Mouse (Mus musculus): ENCODE results near the gene Cnot1. TPM values are rescaled to one million over a fixed set of nuclear protein-coding genes. Genes with fewer than 3 reads are reported as not detected.

Gene Cnot1
- polyA plus RNA-seq, 1 experiment = 63.2 TPM

- TF ChIP-seq CTCF (IDR thresholded peaks at IDR 0.05; ENCODE audit: extremely low read depth, insufficient read length, insufficient replicate concordance, low read depth, low read length) (no peak), POLR2A (IDR thresholded peaks at IDR 0.05; ENCODE audit: low read depth, low read length) (no peak)
- peaks cover 2% of the 10 kb centered on the region; the same call in 1 of the 2 replicates for H3K4me1 ChIP-seq (ENCODE audit: control insufficient read depth, insufficient read depth, insufficient read length, low read length)
- no peaks in the 10 kb centered on the region for H3K27me3 ChIP-seq (ENCODE audit: control insufficient read depth, insufficient read depth, low read length)
- H3K4me3 ChIP-seq (ENCODE audit: low read depth, low read length) = no peak overlapping the region
- 86% methylated on average over 3 of the region's 4 CpGs for WGBS
- peaks cover 45% of the 10 kb centered on the region for H3K36me3 ChIP-seq (ENCODE audit: control insufficient read depth, insufficient read depth, low read length)
- H3K27ac ChIP-seq (ENCODE audit: insufficient read depth, low read depth, low read length) = no peak overlapping the region
Measured at GRCm38 (mm10) chr8:95785591-95785990, 21.7 kb downstream of the Cnot1 start.

GRCm38 (mm10) chr8:95782628-95783027 is 24.6 kb downstream of the Cnot1 start:
- Histone ChIP-seq H3K4me3 (ENCODE audit: low read depth, low read length) (no peak overlapping the region), H3K4me1 (ENCODE audit: control insufficient read depth, insufficient read depth, insufficient read length, low read length) (peaks cover 2% of the 10 kb centered on the region; the same call in 1 of the 2 replicates), H3K36me3 (ENCODE audit: control insufficient read depth, insufficient read depth, low read length) (peaks cover 43% of the 10 kb centered on the region), H3K27ac (ENCODE audit: insufficient read depth, low read depth, low read length) (no peak overlapping the region), H3K27me3 (ENCODE audit: control insufficient read depth, insufficient read depth, low read length) (no peaks in the 10 kb centered on the region)
- TF ChIP-seq POLR2A (IDR thresholded peaks at IDR 0.05; ENCODE audit: low read depth, low read length) (no peak), CTCF (IDR thresholded peaks at IDR 0.05; ENCODE audit: extremely low read depth, insufficient read length, insufficient replicate concordance, low read depth, low read length) (no peak)

GRCm38 (mm10) chr8:95781775-95782174 is 25.5 kb downstream of the Cnot1 start:
- Histone ChIP-seq H3K4me1 (ENCODE audit: control insufficient read depth, insufficient read depth, insufficient read length, low read length) (peaks cover 2% of the 10 kb centered on the region; the same call in 1 of the 2 replicates), H3K36me3 (ENCODE audit: control insufficient read depth, insufficient read depth, low read length) (peaks cover 41% of the 10 kb centered on the region), H3K27ac (ENCODE audit: insufficient read depth, low read depth, low read length) (no peak overlapping the region), H3K4me3 (ENCODE audit: low read depth, low read length) (no peak overlapping the region), H3K27me3 (ENCODE audit: control insufficient read depth, insufficient read depth, low read length) (no peaks in the 10 kb centered on the region)
- 100% methylated on average over 2 of the region's 2 CpGs for WGBS
- TF ChIP-seq CTCF (IDR thresholded peaks at IDR 0.05; ENCODE audit: extremely low read depth, insufficient read length, insufficient replicate concordance, low read depth, low read length) (no peak), POLR2A (IDR thresholded peaks at IDR 0.05; ENCODE audit: low read depth, low read length) (no peak)

DNA sequence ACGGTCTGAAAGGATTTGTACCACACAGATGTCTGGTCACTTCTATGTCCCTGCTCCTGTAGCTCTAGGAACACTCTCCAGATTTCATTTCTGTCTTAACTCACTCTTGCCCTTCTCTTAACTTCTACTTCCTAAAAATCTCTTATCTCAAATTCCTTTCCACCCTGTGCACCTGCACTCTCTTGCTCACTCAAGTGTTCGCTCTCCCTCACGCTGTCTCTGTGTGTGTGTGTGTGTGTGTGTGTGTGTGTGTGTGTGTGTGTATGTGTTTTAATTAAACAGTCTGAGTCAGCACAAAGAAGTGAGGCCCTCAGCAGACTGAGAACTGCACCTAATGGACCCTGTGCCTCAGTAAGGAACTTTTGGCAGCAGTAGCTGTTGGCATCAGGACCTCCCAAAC is 26.2 kb downstream of the Cnot1 start:
- WGBS = 88% methylated on average over 3 of the region's 3 CpGs
- peaks cover 2% of the 10 kb centered on the region; the same call in 1 of the 2 replicates for H3K4me1 ChIP-seq (ENCODE audit: control insufficient read depth, insufficient read depth, insufficient read length, low read length)
- TF ChIP-seq POLR2A (IDR thresholded peaks at IDR 0.05; ENCODE audit: low read depth, low read length) (no peak), CTCF (IDR thresholded peaks at IDR 0.05; ENCODE audit: extremely low read depth, insufficient read length, insufficient replicate concordance, low read depth, low read length) (no peak)

GRCm38 (mm10) chr8:95764133-95764532 is 43.1 kb downstream of the Cnot1 start:
- H3K36me3 ChIP-seq (ENCODE audit: control insufficient read depth, insufficient read depth, low read length) = peaks cover 61% of the 10 kb centered on the region
- no peak for TF ChIP-seq CTCF (IDR thresholded peaks at IDR 0.05; ENCODE audit: extremely low read depth, insufficient read length, insufficient replicate concordance, low read depth, low read length)
- no peak for TF ChIP-seq POLR2A (IDR thresholded peaks at IDR 0.05; ENCODE audit: low read depth, low read length)

More for the DNA sequence above, 26.2 kb downstream of the Cnot1 start:
- no peak overlapping the region for H3K27ac ChIP-seq (ENCODE audit: insufficient read depth, low read depth, low read length)
- H3K4me3 ChIP-seq (ENCODE audit: low read depth, low read length) = no peak overlapping the region
- H3K27me3 ChIP-seq (ENCODE audit: control insufficient read depth, insufficient read depth, low read length) = no peaks in the 10 kb centered on the region
- H3K36me3 ChIP-seq (ENCODE audit: control insufficient read depth, insufficient read depth, low read length) = peaks cover 36% of the 10 kb centered on the region

GRCm38 (mm10) chr8:95760323-95760722 is 46.9 kb downstream of the Cnot1 start:
- Histone ChIP-seq H3K27me3 (ENCODE audit: control insufficient read depth, insufficient read depth, low read length) (no peaks in the 10 kb centered on the region), H3K4me3 (ENCODE audit: low read depth, low read length) (no peak overlapping the region), H3K4me1 (ENCODE audit: control insufficient read depth, insufficient read depth, insufficient read length, low read length) (no peaks in the 10 kb centered on the region), H3K36me3 (ENCODE audit: control insufficient read depth, insufficient read depth, low read length) (peaks cover 57% of the 10 kb centered on the region), H3K27ac (ENCODE audit: insufficient read depth, low read depth, low read length) (no peak overlapping the region)
- TF ChIP-seq CTCF (IDR thresholded peaks at IDR 0.05; ENCODE audit: extremely low read depth, insufficient read length, insufficient replicate concordance, low read depth, low read length) = no peak
- no peak for TF ChIP-seq POLR2A (IDR thresholded peaks at IDR 0.05; ENCODE audit: low read depth, low read length)
- 32% methylated on average over 6 of the region's 6 CpGs for WGBS

More at GRCm38 (mm10) chr8:95764133-95764532, 43.1 kb downstream of the Cnot1 start:
- 84% methylated on average over 1 of the region's 1 CpGs for WGBS
- H3K27me3 ChIP-seq (ENCODE audit: control insufficient read depth, insufficient read depth, low read length) = no peaks in the 10 kb centered on the region
- no peak overlapping the region for H3K27ac ChIP-seq (ENCODE audit: insufficient read depth, low read depth, low read length)
- no peak overlapping the region for H3K4me3 ChIP-seq (ENCODE audit: low read depth, low read length)
- H3K4me1 ChIP-seq (ENCODE audit: control insufficient read depth, insufficient read depth, insufficient read length, low read length) = no peaks in the 10 kb centered on the region

GRCm38 (mm10) chr8:95751924-95752323 is 55.3 kb downstream of the Cnot1 start:
- H3K4me3 ChIP-seq (ENCODE audit: low read depth, low read length) = no peak overlapping the region
- no peaks in the 10 kb centered on the region for H3K27me3 ChIP-seq (ENCODE audit: control insufficient read depth, insufficient read depth, low read length)
- no peak overlapping the region for H3K27ac ChIP-seq (ENCODE audit: insufficient read depth, low read depth, low read length)
- peaks cover 66% of the 10 kb centered on the region for H3K36me3 ChIP-seq (ENCODE audit: control insufficient read depth, insufficient read depth, low read length)
- H3K4me1 ChIP-seq (ENCODE audit: control insufficient read depth, insufficient read depth, insufficient read length, low read length) = no peaks in the 10 kb centered on the region
- TF ChIP-seq CTCF (IDR thresholded peaks at IDR 0.05; ENCODE audit: extremely low read depth, insufficient read length, insufficient replicate concordance, low read depth, low read length) (no peak), POLR2A (IDR thresholded peaks at IDR 0.05; ENCODE audit: low read depth, low read length) (no peak)
- 97% methylated on average over 1 of the region's 1 CpGs for WGBS
